Mouse (Mus musculus): ENCODE measurements around the gene Eif2b2. TPM values are rescaled to one million over a fixed set of nuclear protein-coding genes. Genes with fewer than 3 reads are reported as not detected.

Eif2b2 gene
- total RNA-seq, 2 experiments from 2014 or later: 58.5 to 74.0 TPM

- intact Hi-C loops (cut with DNase I): no loop called here
- H3K27ac ChIP-seq: no peak overlapping the region
- no peak for TF ChIP-seq CTCF (IDR thresholded peaks at IDR 0.05)
- DNase-seq (ENCODE audit: extremely low spot score in 1 of 2, low spot score in 2 of 2): no peak
- H3K4me3 ChIP-seq: no peak overlapping the region
Measured at GRCm38 (mm10) chr12:85264531-85264930, 45.2 kb downstream of the Eif2b2 start.

GRCm38 (mm10) chr12:85264940-85265339, 45.7 kb downstream of the Eif2b2 start:
- DNase-seq (ENCODE audit: extremely low spot score in 1 of 2, low spot score in 2 of 2): no peak
- TF ChIP-seq CTCF (IDR thresholded peaks at IDR 0.05): no peak
- H3K27ac ChIP-seq: no peak overlapping the region
- H3K4me3 ChIP-seq: no peak overlapping the region
- intact Hi-C loops (cut with DNase I): no loop called here

- no peak for TF ChIP-seq CTCF (IDR thresholded peaks at IDR 0.05)
- H3K27ac ChIP-seq: no peak overlapping the region
- H3K4me3 ChIP-seq: no peak overlapping the region
- no peak for DNase-seq (ENCODE audit: extremely low spot score in 1 of 2, low spot score in 2 of 2)
- intact Hi-C loops (cut with DNase I): no loop called here
Measured at GRCm38 (mm10) chr12:85266248-85266647, 47.0 kb downstream of the Eif2b2 start.

- no peak for TF ChIP-seq CTCF (IDR thresholded peaks at IDR 0.05)
- no peak for DNase-seq (ENCODE audit: extremely low spot score in 1 of 2, low spot score in 2 of 2)
- H3K27ac ChIP-seq: peak overlapping the region; percentile 84
- peak overlapping the region; percentile 78 for H3K4me3 ChIP-seq
- intact Hi-C loops (cut with DNase I): no loop called here
Measured at GRCm38 (mm10) chr12:85269821-85270220, 50.5 kb downstream of the Eif2b2 start.

GRCm38 (mm10) chr12:85270319-85270718, 51.0 kb downstream of the Eif2b2 start, which contains the start of gene Mlh3:
Gene Mlh3 (minus strand): TSS chr12:85270599.
- peak; percentile 43 for TF ChIP-seq CTCF (IDR thresholded peaks at IDR 0.05)
- intact Hi-C loops (cut with DNase I): no loop called here
- H3K4me3 ChIP-seq: peak within 1 kb of the TSS; percentile 78
- DNase-seq (ENCODE audit: extremely low spot score in 1 of 2, low spot score in 2 of 2): peak; percentile 87 to 89
- H3K27ac ChIP-seq: peak within 1 kb of the TSS; percentile 84

GRCm38 (mm10) chr12:85271132-85271842, 52.0 kb downstream of the Eif2b2 start:
- no peak overlapping the region for H3K27ac ChIP-seq
- H3K4me3 ChIP-seq: no peak overlapping the region
- intact Hi-C loops (cut with DNase I): no loop called here
- no peak for TF ChIP-seq CTCF (IDR thresholded peaks at IDR 0.05)
- DNase-seq (ENCODE audit: extremely low spot score in 1 of 2, low spot score in 2 of 2): no peak

- no peak for DNase-seq (ENCODE audit: extremely low spot score in 1 of 2, low spot score in 2 of 2)
- TF ChIP-seq CTCF (IDR thresholded peaks at IDR 0.05): no peak
- no peak overlapping the region for H3K27ac ChIP-seq
- no peak overlapping the region for H3K4me3 ChIP-seq
- intact Hi-C loops (cut with DNase I): no loop called here
Measured at GRCm38 (mm10) chr12:85271843-85272206, 52.5 kb downstream of the Eif2b2 start.

- no peak for DNase-seq (ENCODE audit: extremely low spot score in 1 of 2, low spot score in 2 of 2)
- H3K27ac ChIP-seq: no peak overlapping the region
- TF ChIP-seq CTCF (IDR thresholded peaks at IDR 0.05): no peak
- intact Hi-C loops (cut with DNase I): no loop called here
- no peak overlapping the region for H3K4me3 ChIP-seq
Measured at GRCm38 (mm10) chr12:85273508-85273907, 54.2 kb downstream of the Eif2b2 start.

Small RNAs within 50 kb of the gene (microRNA-seq; reads per million reads assigned to microRNA genes)
- gene Mir6938: 0 to 0.48 reads per million in 2 experiments

Other genes starting within 250 kb of the Eif2b2 start
- gene Fcf1, start 248.6 kb upstream of the Eif2b2 start, total RNA-seq (2021): 10 to 100 TPM; 28.9 to 31.5 TPM
- gene Arel1, start 248.6 kb upstream of the Eif2b2 start, total RNA-seq (2021): 10 to 100 TPM; 95.6 to 97.8 TPM
- gene Ylpm1, start 223.2 kb upstream of the Eif2b2 start, total RNA-seq (2021): 100 to 1,000 TPM; 124 to 126 TPM
- gene Prox2, start 108.7 kb upstream of the Eif2b2 start, total RNA-seq (2021): 1 to 10 TPM; 1.9 to 2.1 TPM
- gene Dlst, start 108.6 kb upstream of the Eif2b2 start, total RNA-seq (2021): 100 to 1,000 TPM; 146 to 156 TPM
- gene Rps6kl1, start 68.2 kb upstream of the Eif2b2 start, total RNA-seq (2021): 10 to 100 TPM; 33.9 to 38.6 TPM
- 1 to 10 TPM; 2.6 TPM for gene Pgf, start 41.7 kb upstream of the Eif2b2 start, total RNA-seq (2021)
- 10 to 100 TPM; 16.6 to 17.4 TPM for gene Mlh3, start 51.1 kb downstream of the Eif2b2 start, total RNA-seq (2021)
- gene Acyp1, start 69.0 kb downstream of the Eif2b2 start, total RNA-seq (2021): 10 to 100 TPM; 32.9 to 37.4 TPM
- 1 to 10 TPM; 2.0 to 2.8 TPM for gene Zc2hc1c, start 69.1 kb downstream of the Eif2b2 start, total RNA-seq (2021)
- gene Nek9, start 119.9 kb downstream of the Eif2b2 start, total RNA-seq (2021): 10 to 100 TPM; 32.9 to 34.8 TPM
- 100 to 1,000 TPM; 164 to 165 TPM for gene Tmed10, start 155.4 kb downstream of the Eif2b2 start, total RNA-seq (2021)